Mouse (Mus musculus): ENCODE measurements around the gene Smpd2. TPM values are rescaled to one million over a fixed set of nuclear protein-coding genes. Genes with fewer than 3 reads are reported as not detected.

Gene Smpd2
- polyA plus RNA-seq (2021): 43.7 TPM

- in situ Hi-C loops (cut with MboI; ENCODE audit: low pct_unique_long_range_greater_than_20kb): no loop called here
- ChIA-PET CTCF (interaction anchor here (1.0 kb wide), 3 partner anchors 14 to 186 kb away, joined by 3 read pairs; partner anchors contain the start of genes Ak9 and Mical1), POLR2A (interaction anchor here (1.1 to 1.3 kb wide), 3 partner anchors 13 to 40 kb away, joined by 3 to 6 read pairs (median 4); partner anchors contain the start of gene Zbtb24)
- TF ChIP-seq CTCF (IDR thresholded peaks at IDR 0.05): no peak
- ATAC-seq: peak; percentile 90
- H3K27me3 ChIP-seq: no peaks in the 10 kb centered on the region
- peak; percentile 66 for DNase-seq (ENCODE audit: low read depth, low spot score)
These were observed at the start of gene Smpd2, which contains the start of gene Ppil6 for GRCm38 (mm10) chr10:41489708-41490517. TSS of gene Smpd2 (minus strand) at chr10:41490369. TSS of gene Ppil6 (plus strand) at chr10:41490439.

- ATAC-seq: no peak
- ChIA-PET POLR2A (interaction anchor here (0.6 to 0.9 kb wide), 2 partner anchors 16 to 19 kb away, joined by 3 read pairs; no protein-coding TSS in a partner anchor), CTCF (interaction anchor here (1.3 kb wide), 2 partner anchors 12 to 139 kb away, joined by 3 to 5 read pairs; no protein-coding TSS in a partner anchor)
- in situ Hi-C loops (cut with MboI; ENCODE audit: low pct_unique_long_range_greater_than_20kb): no loop called here
- no peak for DNase-seq (ENCODE audit: low read depth, low spot score)
- no peaks in the 10 kb centered on the region for H3K27me3 ChIP-seq
- TF ChIP-seq CTCF (IDR thresholded peaks at IDR 0.05): no peak
These were observed 48.8 kb upstream of the Smpd2 start for GRCm38 (mm10) chr10:41538986-41539385.

- ChIA-PET POLR2A (no interaction called here), CTCF (interaction anchor here (1.4 kb wide), 1 partner anchor 11 kb away, joined by 3 read pairs; no protein-coding TSS in a partner anchor)
- TF ChIP-seq CTCF (IDR thresholded peaks at IDR 0.05): no peak
- no peak for ATAC-seq
- DNase-seq (ENCODE audit: low read depth, low spot score): no peak
- no peaks in the 10 kb centered on the region for H3K27me3 ChIP-seq
- in situ Hi-C loops (cut with MboI; ENCODE audit: low pct_unique_long_range_greater_than_20kb): no loop called here
These were observed 47.8 kb upstream of the Smpd2 start for GRCm38 (mm10) chr10:41537983-41538330.

GRCm38 (mm10) chr10:41537226-41537982, 47.2 kb upstream of the Smpd2 start:
- ChIA-PET CTCF (interaction anchor here (1.4 kb wide), 1 partner anchor 10 kb away, joined by 3 read pairs; no protein-coding TSS in a partner anchor), POLR2A (no interaction called here)
- no peaks in the 10 kb centered on the region for H3K27me3 ChIP-seq
- no peak for ATAC-seq
- no peak for TF ChIP-seq CTCF (IDR thresholded peaks at IDR 0.05)
- in situ Hi-C loops (cut with MboI; ENCODE audit: low pct_unique_long_range_greater_than_20kb): no loop called here
- DNase-seq (ENCODE audit: low read depth, low spot score): no peak

GRCm38 (mm10) chr10:41536714-41537113, 46.5 kb upstream of the Smpd2 start:
- ChIA-PET CTCF (no interaction called here), POLR2A (no interaction called here)
- no peak for ATAC-seq
- TF ChIP-seq CTCF (IDR thresholded peaks at IDR 0.05): no peak
- in situ Hi-C loops (cut with MboI; ENCODE audit: low pct_unique_long_range_greater_than_20kb): no loop called here
- no peaks in the 10 kb centered on the region for H3K27me3 ChIP-seq
- no peak for DNase-seq (ENCODE audit: low read depth, low spot score)

- in situ Hi-C loops (cut with MboI; ENCODE audit: low pct_unique_long_range_greater_than_20kb): no loop called here
- POLR2A ChIA-PET: no interaction called here
- no peak for ATAC-seq
These were observed 45.8 kb upstream of the Smpd2 start for GRCm38 (mm10) chr10:41535991-41536390.

GRCm38 (mm10) chr10:41529972-41530371, 39.8 kb upstream of the Smpd2 start:
- in situ Hi-C loops (cut with MboI; ENCODE audit: low pct_unique_long_range_greater_than_20kb): loop anchor here (10.0 kb wide), 1 partner anchor 275 kb away; the partner anchor contains the start of genes Cep57l1 and Sesn1

More at GRCm38 (mm10) chr10:41535991-41536390, 45.8 kb upstream of the Smpd2 start:
- no peaks in the 10 kb centered on the region for H3K27me3 ChIP-seq
- CTCF ChIA-PET: no interaction called here
- TF ChIP-seq CTCF (IDR thresholded peaks at IDR 0.05): no peak
- no peak for DNase-seq (ENCODE audit: low read depth, low spot score)

GRCm38 (mm10) chr10:41525696-41526095, 35.5 kb upstream of the Smpd2 start:
- no peak for DNase-seq (ENCODE audit: low read depth, low spot score)
- CTCF ChIA-PET: no interaction called here
- in situ Hi-C loops (cut with MboI; ENCODE audit: low pct_unique_long_range_greater_than_20kb): loop anchor here (10.0 kb wide), 1 partner anchor 279 kb away; the partner anchor contains the start of genes Cep57l1 and Sesn1
- no peaks in the 10 kb centered on the region for H3K27me3 ChIP-seq
- no peak for TF ChIP-seq CTCF (IDR thresholded peaks at IDR 0.05)
- ATAC-seq: no peak
- POLR2A ChIA-PET: no interaction called here

More at GRCm38 (mm10) chr10:41529972-41530371, 39.8 kb upstream of the Smpd2 start:
- ChIA-PET POLR2A (interaction anchor here (0.6 to 2.3 kb wide), 3 partner anchors 11 to 21 kb away, joined by 3 to 7 read pairs (median 3); partner anchors contain the start of gene Cd164), CTCF (interaction anchor here (1.3 kb wide), 1 partner anchor 10 kb away, joined by 4 read pairs; no protein-coding TSS in a partner anchor)
- DNase-seq (ENCODE audit: low read depth, low spot score): no peak
- no peak for TF ChIP-seq CTCF (IDR thresholded peaks at IDR 0.05)
- no peak for ATAC-seq
- no peaks in the 10 kb centered on the region for H3K27me3 ChIP-seq

GRCm38 (mm10) chr10:41523386-41523785, 33.2 kb upstream of the Smpd2 start:
- ChIA-PET CTCF (interaction anchor here (1.6 to 9.3 kb wide), 2 partner anchors 155 to 167 kb away, joined by 6 to 63 read pairs; no protein-coding TSS in a partner anchor), POLR2A (interaction anchor here (0.6 kb wide), 2 partner anchors 152 to 1252 kb away, joined by 3 to 5 read pairs; no protein-coding TSS in a partner anchor)
- DNase-seq (ENCODE audit: low read depth, low spot score) (no peak), ATAC-seq (no peak)
- TF ChIP-seq CTCF (IDR thresholded peaks at IDR 0.05): no peak
- in situ Hi-C loops (cut with MboI; ENCODE audit: low pct_unique_long_range_greater_than_20kb): loop anchor here (5.0 to 10.0 kb wide), 2 partner anchors 39 to 281 kb away; partner anchors contain the start of genes Cep57l1 and Sesn1
- H3K27me3 ChIP-seq: no peaks in the 10 kb centered on the region

- no peaks in the 10 kb centered on the region for H3K27me3 ChIP-seq
- POLR2A ChIA-PET: interaction anchor here (0.9 to 3.4 kb wide), 2 partner anchors 68 to 158 kb away, joined by 3 to 32 read pairs; no protein-coding TSS in a partner anchor
- DNase-seq (ENCODE audit: low read depth, low spot score) (no peak), ATAC-seq (no peak)
- in situ Hi-C loops (cut with MboI; ENCODE audit: low pct_unique_long_range_greater_than_20kb): loop anchor here (5.0 to 10.0 kb wide), 2 partner anchors 42 to 284 kb away; partner anchors contain the start of genes Cep57l1 and Sesn1
- CTCF ChIA-PET: interaction anchor here (0.9 to 9.3 kb wide), 3 partner anchors 90 to 162 kb away, joined by 3 to 63 read pairs (median 3); no protein-coding TSS in a partner anchor
- TF ChIP-seq CTCF (IDR thresholded peaks at IDR 0.05): no peak
These were observed 30.2 kb upstream of the Smpd2 start for GRCm38 (mm10) chr10:41520410-41520673.
